Mouse (Mus musculus): ENCODE results near the gene Timm8a1.

Timm8a1 gene

GRCm38 (mm10) chrX:134541145-134541954 is at the start of gene Timm8a1:
Gene Timm8a1, minus strand, starts transcription at chrX:134541865.
- WGBS, result 7% methylated on average over 39 of the region's 61 CpGs

GRCm38 (mm10) chrX:134589836-134590235 is 48.2 kb upstream of the Timm8a1 start:
- 61% methylated on average over 5 of the region's 5 CpGs for WGBS

GRCm38 (mm10) chrX:134588997-134589396 is 47.3 kb upstream of the Timm8a1 start:
- WGBS, result 82% methylated on average over 3 of the region's 3 CpGs

DNA sequence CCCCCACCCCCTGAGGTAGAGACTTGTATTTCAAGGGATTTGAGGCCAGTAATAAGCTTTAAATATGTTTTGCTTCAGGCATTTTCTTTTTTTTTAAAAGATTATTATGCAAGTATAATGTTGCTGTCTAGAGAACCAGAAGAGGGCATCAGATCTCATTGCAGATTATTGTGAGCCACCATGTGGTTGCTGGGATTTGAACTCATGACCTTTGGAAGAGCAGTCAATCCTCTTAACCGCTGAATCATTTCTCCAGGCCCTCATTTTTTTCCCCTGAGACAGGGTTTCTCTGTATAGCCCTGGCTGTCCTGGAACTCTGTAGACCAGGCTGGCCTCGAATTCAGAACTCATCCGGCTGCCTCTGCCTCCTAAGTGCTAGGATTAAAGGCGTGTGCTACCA is 46.6 kb upstream of the Timm8a1 start:
- 84% methylated on average over 4 of the region's 4 CpGs for WGBS

DNA sequence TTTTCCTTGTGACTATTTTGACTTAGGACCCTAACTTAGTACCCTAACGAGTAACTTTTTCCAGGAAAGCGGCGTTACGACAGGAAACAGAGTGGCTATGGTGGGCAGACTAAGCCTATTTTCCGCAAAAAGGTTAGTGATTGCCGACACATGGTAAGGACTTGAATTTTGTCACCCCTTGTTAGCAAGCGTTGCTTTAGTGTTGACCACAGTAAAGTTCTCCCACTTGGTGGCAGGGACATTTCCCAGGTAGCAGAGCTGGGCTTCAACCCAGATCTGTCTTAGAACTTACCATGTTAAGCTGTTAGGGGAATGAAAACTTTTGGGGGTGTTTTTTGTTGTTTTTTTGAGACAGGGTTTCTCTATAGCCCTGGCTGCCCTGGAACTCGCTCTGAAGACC is 44.8 kb upstream of the Timm8a1 start:
- WGBS, result 19% methylated on average over 8 of the region's 8 CpGs

DNA sequence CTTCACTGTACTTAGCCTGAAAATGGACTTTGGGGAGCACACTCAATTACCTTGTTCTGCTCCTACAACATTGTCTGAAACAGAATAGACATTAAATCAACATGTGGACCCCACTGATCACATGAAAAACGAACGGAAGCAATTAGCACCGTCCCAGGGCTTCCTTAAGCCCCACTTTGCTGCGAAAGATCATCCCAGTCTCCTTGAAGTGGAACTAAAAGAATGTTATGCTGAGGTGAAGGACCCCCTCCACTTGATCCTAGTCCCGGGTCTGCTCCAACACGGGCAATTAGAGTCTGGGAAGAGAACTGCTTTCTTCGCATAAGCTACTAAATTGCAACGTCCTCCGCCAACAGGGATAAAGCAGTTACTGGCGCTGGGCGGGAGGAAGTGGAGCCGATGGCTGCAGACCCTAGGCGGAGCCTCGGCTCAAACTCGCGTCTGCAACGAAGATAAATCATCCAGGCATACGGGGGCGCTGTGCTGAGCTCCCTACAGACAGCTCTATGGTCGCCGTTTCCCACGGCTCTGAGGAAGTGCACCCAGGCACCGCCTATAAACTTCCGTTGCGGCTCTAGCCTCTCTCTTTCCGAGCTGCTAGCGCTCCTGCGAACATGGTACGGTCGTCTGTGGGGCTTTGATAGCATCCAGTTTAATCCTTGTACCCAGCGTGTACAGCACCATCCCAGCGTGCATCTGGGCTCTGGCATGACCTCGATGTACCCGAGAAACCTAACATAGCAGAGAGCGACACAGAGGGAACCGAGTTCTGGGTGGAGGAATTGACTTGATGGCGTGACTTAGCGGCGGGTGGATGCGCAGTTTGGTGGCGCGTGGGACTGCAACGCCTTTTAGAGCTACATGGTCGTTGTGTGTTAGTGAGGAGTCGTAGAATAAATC is 43.7 kb upstream of the Timm8a1 start, which contains the start of gene Rpl36a:
Gene Rpl36a (plus strand): TSS at position 552 of the 900 bp plus-strand sequence.
- WGBS, result 4% methylated on average over 45 of the region's 45 CpGs

GRCm38 (mm10) chrX:134582888-134583669 is 41.4 kb upstream of the Timm8a1 start, which contains the start of gene Btk:
Gene Btk, minus strand, starts transcription at chrX:134583570.
- 82% methylated on average over 11 of the region's 11 CpGs for whole genome bisulfite sequencing

- WGBS, result 84% methylated on average over 11 of the region's 11 CpGs
Measured at GRCm38 (mm10) chrX:134582270-134582669, 40.6 kb upstream of the Timm8a1 start.

GRCm38 (mm10) chrX:134580528-134581305 is 39.1 kb upstream of the Timm8a1 start:
- WGBS, result 71% methylated on average over 14 of the region's 14 CpGs

DNA sequence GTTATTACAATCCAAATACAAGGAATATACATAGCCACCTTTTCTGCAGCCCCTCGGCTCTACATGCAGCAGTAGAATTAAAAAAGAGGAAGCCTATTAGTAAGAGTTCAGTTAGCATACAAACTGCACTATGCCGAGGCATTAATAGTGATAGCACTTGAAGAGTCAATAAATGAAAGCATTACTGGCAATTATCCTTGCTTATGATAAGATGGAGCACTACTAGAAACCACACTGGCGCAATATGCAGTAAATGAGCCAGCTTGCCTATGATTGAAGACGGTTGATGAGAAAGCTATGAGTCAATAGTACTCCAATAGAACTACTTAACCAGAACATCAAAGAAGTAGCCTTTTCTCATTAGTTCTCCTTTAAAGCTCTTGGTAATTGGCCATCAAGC is 36.2 kb upstream of the Timm8a1 start:
- 77% methylated on average over 4 of the region's 4 CpGs for WGBS

DNA sequence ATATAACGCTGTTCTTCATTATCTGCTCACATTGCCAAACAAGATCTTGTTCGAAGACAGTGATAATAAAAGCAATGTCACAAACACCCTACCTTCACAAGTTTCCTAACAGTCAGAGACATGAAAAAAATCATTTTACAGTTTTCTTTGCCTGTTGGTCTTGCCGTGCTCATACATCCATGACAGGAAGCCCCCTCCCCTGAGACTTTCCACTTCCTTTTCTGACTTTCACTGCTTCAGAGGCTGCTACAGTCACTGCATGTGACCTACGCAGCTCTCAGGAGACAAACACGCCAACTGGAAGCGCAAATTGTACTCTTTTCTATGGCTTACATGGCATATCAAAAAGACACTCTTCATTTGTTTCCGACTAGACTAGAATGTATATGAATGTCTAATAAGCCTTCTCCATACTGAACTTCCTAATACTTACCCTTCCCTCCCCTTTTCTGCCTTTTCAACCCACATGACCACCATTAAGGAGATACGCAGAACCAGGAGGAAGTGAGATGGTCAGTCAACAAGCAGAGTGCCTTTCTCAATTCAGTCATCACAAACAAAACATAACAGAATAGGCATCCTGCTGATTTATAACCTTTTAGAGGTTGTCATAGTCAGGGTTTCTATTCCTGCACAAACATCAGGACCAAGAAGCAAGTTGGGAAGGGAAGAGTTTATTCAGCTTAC is 25.0 kb upstream of the Timm8a1 start:
- 80% methylated on average over 8 of the region's 8 CpGs for WGBS

GRCm38 (mm10) chrX:134564326-134564725 is 22.7 kb upstream of the Timm8a1 start:
- 53% methylated on average over 4 of the region's 4 CpGs for WGBS

DNA sequence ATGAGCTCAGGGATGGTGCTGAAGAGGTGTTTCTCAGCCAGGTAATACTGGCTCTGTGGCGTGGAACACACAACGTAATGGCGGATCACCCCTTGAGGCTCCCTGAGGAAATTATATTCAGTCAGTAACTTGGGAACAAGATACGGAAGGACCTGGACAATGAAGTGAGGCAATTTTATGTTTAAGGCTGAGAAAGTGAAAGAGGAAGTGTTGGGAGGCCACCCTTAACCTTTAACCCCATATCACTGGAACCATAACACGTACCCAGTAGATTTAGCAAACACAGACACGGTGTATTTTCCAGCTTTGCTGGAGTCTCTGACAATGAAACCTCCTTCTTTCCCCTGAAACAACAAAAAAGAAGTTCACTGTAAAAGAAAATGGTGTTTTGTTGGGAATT is 12.8 kb upstream of the Timm8a1 start:
- 76% methylated on average over 6 of the region's 6 CpGs for WGBS

- WGBS, result 86% methylated on average over 4 of the region's 4 CpGs
Measured at GRCm38 (mm10) chrX:134553326-134553725, 11.7 kb upstream of the Timm8a1 start.

DNA sequence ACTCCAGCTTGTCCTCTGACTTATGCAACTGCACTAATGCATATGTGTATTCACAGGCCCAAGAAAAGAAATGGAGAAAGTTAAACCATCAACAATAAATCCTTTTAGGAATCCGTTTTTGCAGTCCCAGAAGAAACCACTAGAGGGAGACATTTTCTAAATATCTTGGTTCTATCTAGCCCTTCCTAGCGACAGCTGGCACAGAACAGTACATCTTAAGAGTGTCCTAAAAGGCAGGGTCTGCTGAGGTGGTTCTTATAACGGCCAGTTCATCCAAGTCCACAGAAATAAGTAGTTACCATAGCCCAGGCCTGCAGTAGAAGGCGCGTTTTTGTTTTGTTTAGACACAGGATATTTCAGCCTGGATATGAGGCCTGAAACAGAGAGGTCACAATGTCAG is 9.2 kb upstream of the Timm8a1 start:
- WGBS, result 18% methylated on average over 5 of the region's 5 CpGs

GRCm38 (mm10) chrX:134547330-134547729 is 5.7 kb upstream of the Timm8a1 start:
- 88% methylated on average over 4 of the region's 4 CpGs for WGBS

DNA sequence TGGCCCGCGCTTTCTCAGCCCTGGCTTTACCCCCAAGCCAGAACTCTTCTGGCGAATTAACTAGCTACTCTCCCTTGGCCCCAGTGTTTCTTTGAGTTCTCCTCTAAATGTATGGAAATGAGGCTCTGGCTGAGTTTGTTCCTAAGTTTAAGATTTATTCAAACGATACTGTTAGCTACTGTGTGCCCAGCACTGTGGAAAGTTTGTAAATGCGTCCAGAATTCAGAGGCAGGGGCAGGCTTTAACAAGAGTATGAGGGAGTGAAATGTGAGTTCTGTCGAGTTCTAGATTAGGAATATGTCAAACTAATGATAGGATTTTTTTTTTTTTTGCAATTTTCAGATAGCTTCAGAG is 267 bp upstream of the Timm8a1 start:
- 5% methylated on average over 6 of the region's 6 CpGs for WGBS

- 6% methylated on average over 12 of the region's 12 CpGs for WGBS
Measured at GRCm38 (mm10) chrX:134540414-134541135, 1.1 kb downstream of the Timm8a1 start.

DNA sequence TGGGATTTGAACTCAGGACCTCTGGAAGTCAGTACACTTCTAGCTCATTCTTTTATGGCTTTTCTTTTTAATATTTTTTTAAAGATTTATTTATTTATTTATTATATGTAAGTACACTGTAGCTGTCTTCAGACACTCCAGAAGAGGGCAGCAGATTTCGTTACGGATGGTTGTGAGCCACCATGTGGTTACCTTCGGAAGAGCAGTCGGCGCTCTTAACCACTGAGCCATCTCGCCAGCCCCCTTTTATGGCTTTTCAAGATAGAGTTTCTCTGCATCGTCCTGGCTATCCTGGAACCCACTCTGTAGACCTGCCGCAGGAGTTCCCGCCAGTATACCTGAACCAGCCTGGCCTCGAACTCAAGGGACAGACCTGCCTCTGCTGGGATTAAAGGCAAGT is 1.9 kb downstream of the Timm8a1 start:
- 92% methylated on average over 10 of the region's 10 CpGs for WGBS

DNA sequence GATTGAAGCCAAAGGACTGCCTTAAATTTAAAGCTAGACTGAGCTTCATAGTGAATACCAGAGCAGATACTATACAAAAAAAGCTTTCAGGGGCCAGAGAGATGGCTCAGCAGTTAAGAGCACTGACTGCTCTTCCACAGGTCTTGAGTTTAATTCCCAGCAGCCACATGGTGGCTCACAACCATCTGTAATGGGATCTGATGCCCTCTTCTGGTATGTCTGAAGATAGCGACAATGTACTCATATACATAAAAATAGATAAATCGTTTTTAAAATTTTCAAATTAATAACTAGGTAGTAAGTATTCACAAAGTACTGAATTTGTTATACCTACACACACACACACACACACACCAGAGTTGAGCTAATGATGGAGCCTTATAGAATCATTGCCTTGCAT is 8.3 kb downstream of the Timm8a1 start:
- WGBS, result 91% methylated on average over 2 of the region's 2 CpGs
